Mouse (Mus musculus) forebrain, embryonic 13.5 days (tissue): ENCODE data around the gene Hexim2. TPM values are rescaled to one million over a fixed set of nuclear protein-coding genes. Genes with fewer than 3 reads are reported as not detected.

Experiments
- ATAC-seq: fragments of 200-750 bp; cut with Nextera tagmentation; 2 replicates; pipeline ENCODE4 v1.8.0; 2017
- H3K27ac ChIP-seq: fragments of 300-500 bp; sonication (generic); 2 replicates; pipeline ENCODE4 v1.5.1; 2015; ENCODE audit warnings: inconsistent platforms, mild to moderate bottlenecking, moderate library complexity
- H3K27me3 ChIP-seq: fragments of 300-500 bp; sonication (generic); 2 replicates; pipeline ENCODE4 v1.6.1; 2015; ENCODE audit warnings: mild to moderate bottlenecking, inconsistent platforms
- H3K36me3 ChIP-seq: fragments of 300-500 bp; sonication (generic); 2 replicates; pipeline ENCODE4 v1.6.1; 2015; ENCODE audit warnings: mild to moderate bottlenecking, inconsistent platforms; ENCODE audit not compliant: poor library complexity, severe bottlenecking
- H3K4me1 ChIP-seq: fragments of 300-500 bp; sonication (generic); 2 replicates; pipeline ENCODE4 v1.6.1; 2015; ENCODE audit warnings: inconsistent platforms
- H3K4me2 ChIP-seq: fragments of 300-500 bp; sonication (generic); 2 replicates; pipeline ENCODE4 v1.6.1; 2015; ENCODE audit warnings: inconsistent platforms, mild to moderate bottlenecking, moderate library complexity
- H3K4me3 ChIP-seq: fragments of 300-500 bp; sonication (generic); 2 replicates; pipeline ENCODE4 v1.5.1; 2015; ENCODE audit warnings: mild to moderate bottlenecking, inconsistent platforms
- H3K9ac ChIP-seq: fragments of 300-500 bp; sonication (generic); 2 replicates; pipeline ENCODE4 v1.6.1; 2015; ENCODE audit warnings: mild to moderate bottlenecking, inconsistent platforms
- H3K9me3 ChIP-seq: fragments of 300-500 bp; sonication (generic); replicated peaks from 2 replicates; pipeline ENCODE4 v1.6.1; 2016; ENCODE audit warnings: inconsistent platforms
- WGBS: fragments of 180-500 bp; shearing (Covaris S2); methylation state at CpG from one replicate; pipeline ENCODE4 v1.1.7; 2015; 5-methylcytosine and 5-hydroxymethylcytosine counted together
- polyA plus RNA-seq: library from polyadenylated mRNA; unstranded; fragments of >200 nt; fragmentation: Nextera tagmentation; extraction: Ambion mirVana; gene quantifications from 2 replicates; pipeline ENCODE4 v1.2.1, GENCODE M21; 2015

The Hexim2 gene
- polyA plus RNA-seq, 1 experiment from 2014 or later, result 13.4 TPM

- Histone ChIP-seq H3K27me3 (no peaks in the 10 kb centered on the region), H3K27ac (no peak overlapping the region), H3K4me1 (peaks cover 8% of the 10 kb centered on the region; the same call in 1 of the 2 replicates), H3K9me3 (no peaks in the 10 kb centered on the region), H3K36me3 (no peaks in the 10 kb centered on the region), H3K4me2 (peak overlapping the region; percentile 51), H3K9ac (no peak overlapping the region; the same call in 1 of the 2 replicates), H3K4me3 (peak overlapping the region; percentile 24)
- 2% methylated on average over 25 of the region's 25 CpGs for WGBS
- ATAC-seq, result peak; percentile 83
Observed at GRCm38 (mm10) chr11:103158621-103159478, 26.6 kb downstream of the Hexim2 start.

GRCm38 (mm10) chr11:103160738-103161137, 28.5 kb downstream of the Hexim2 start:
- Histone ChIP-seq H3K9me3 (no peaks in the 10 kb centered on the region), H3K4me1 (peaks cover 8% of the 10 kb centered on the region; the same call in 1 of the 2 replicates), H3K4me3 (no peak overlapping the region), H3K9ac (no peak overlapping the region), H3K27me3 (no peaks in the 10 kb centered on the region), H3K36me3 (no peaks in the 10 kb centered on the region), H3K4me2 (no peak overlapping the region), H3K27ac (no peak overlapping the region)
- 92% methylated on average over 11 of the region's 11 CpGs for WGBS
- ATAC-seq, result no peak

GRCm38 (mm10) chr11:103161449-103161848, 29.2 kb downstream of the Hexim2 start:
- H3K27ac ChIP-seq, result no peak overlapping the region
- no peak overlapping the region for H3K9ac ChIP-seq
- 73% methylated on average over 7 of the region's 7 CpGs for WGBS
- no peak overlapping the region for H3K4me3 ChIP-seq
- no peak for ATAC-seq
- H3K36me3 ChIP-seq, result no peaks in the 10 kb centered on the region
- H3K4me2 ChIP-seq, result no peak overlapping the region
- no peaks in the 10 kb centered on the region; the same call in 1 of the 2 replicates for H3K27me3 ChIP-seq
- no peaks in the 10 kb centered on the region for H3K9me3 ChIP-seq
- peaks cover 8% of the 10 kb centered on the region; the same call in 1 of the 2 replicates for H3K4me1 ChIP-seq

- ATAC-seq, result no peak
- Histone ChIP-seq H3K27ac (no peak overlapping the region), H3K27me3 (no peaks in the 10 kb centered on the region; the same call in 1 of the 2 replicates), H3K4me1 (peaks cover 8% of the 10 kb centered on the region; the same call in 1 of the 2 replicates), H3K36me3 (no peaks in the 10 kb centered on the region), H3K4me2 (no peak overlapping the region), H3K9me3 (no peaks in the 10 kb centered on the region), H3K9ac (no peak overlapping the region), H3K4me3 (no peak overlapping the region)
- 87% methylated on average over 5 of the region's 5 CpGs for WGBS
Observed at GRCm38 (mm10) chr11:103162132-103162531, 29.9 kb downstream of the Hexim2 start.

- no peak overlapping the region for H3K4me3 ChIP-seq
- no peaks in the 10 kb centered on the region for H3K36me3 ChIP-seq
- H3K4me1 ChIP-seq, result no peaks in the 10 kb centered on the region
- 36% methylated on average over 10 of the region's 10 CpGs for WGBS
- no peak for ATAC-seq
- H3K27me3 ChIP-seq, result peaks cover 13% of the 10 kb centered on the region
- no peaks in the 10 kb centered on the region for H3K9me3 ChIP-seq
- H3K4me2 ChIP-seq, result no peak overlapping the region
- H3K9ac ChIP-seq, result no peak overlapping the region
- H3K27ac ChIP-seq, result no peak overlapping the region
Observed at GRCm38 (mm10) chr11:103164391-103164790, 32.2 kb downstream of the Hexim2 start.

- Histone ChIP-seq H3K9me3 (no peaks in the 10 kb centered on the region), H3K4me1 (peaks cover 13% of the 10 kb centered on the region), H3K36me3 (no peaks in the 10 kb centered on the region), H3K4me3 (no peak overlapping the region), H3K27ac (no peak overlapping the region), H3K27me3 (peaks cover 55% of the 10 kb centered on the region), H3K9ac (no peak overlapping the region), H3K4me2 (no peak overlapping the region)
- no peak for ATAC-seq
- 29% methylated on average over 9 of the region's 9 CpGs for WGBS
Observed at GRCm38 (mm10) chr11:103168690-103169390, 36.6 kb downstream of the Hexim2 start.

GRCm38 (mm10) chr11:103169664-103170063, 37.4 kb downstream of the Hexim2 start:
- no peaks in the 10 kb centered on the region for H3K9me3 ChIP-seq
- WGBS, result 81% methylated on average over 5 of the region's 5 CpGs
- peaks cover 58% of the 10 kb centered on the region for H3K27me3 ChIP-seq

GRCm38 (mm10) chr11:103170111-103170493, 37.9 kb downstream of the Hexim2 start:
- Histone ChIP-seq H3K27me3 (peaks cover 58% of the 10 kb centered on the region), H3K9ac (no peak overlapping the region), H3K9me3 (no peaks in the 10 kb centered on the region), H3K4me1 (peaks cover 13% of the 10 kb centered on the region), H3K27ac (no peak overlapping the region), H3K4me3 (peak overlapping the region; percentile 62), H3K36me3 (no peaks in the 10 kb centered on the region), H3K4me2 (peak overlapping the region; percentile 90)
- WGBS, result 53% methylated on average over 3 of the region's 3 CpGs
- ATAC-seq, result no peak

More at GRCm38 (mm10) chr11:103169664-103170063, 37.4 kb downstream of the Hexim2 start:
- no peak for ATAC-seq
- peaks cover 13% of the 10 kb centered on the region for H3K4me1 ChIP-seq
- peak overlapping the region; percentile 90; the same call in 1 of the 2 replicates for H3K4me2 ChIP-seq
- no peak overlapping the region for H3K4me3 ChIP-seq
- H3K27ac ChIP-seq, result no peak overlapping the region
- no peaks in the 10 kb centered on the region for H3K36me3 ChIP-seq
- H3K9ac ChIP-seq, result no peak overlapping the region

- Histone ChIP-seq H3K9me3 (no peaks in the 10 kb centered on the region), H3K36me3 (no peaks in the 10 kb centered on the region), H3K4me3 (peak within 1 kb of the TSS; percentile 62), H3K4me1 (peaks cover 13% of the 10 kb centered on the region), H3K9ac (peak within 1 kb of the TSS; percentile 72), H3K27ac (no peak within 1 kb of the TSS), H3K4me2 (peak within 1 kb of the TSS; percentile 90), H3K27me3 (peaks cover 58% of the 10 kb centered on the region)
- ATAC-seq, result peak; percentile 80
- WGBS, result under 1% methylated on average over 55 of the region's 84 CpGs
Observed at GRCm38 (mm10) chr11:103170494-103171285, 38.5 kb downstream of the Hexim2 start, which contains the start of gene Fmnl1. Gene Fmnl1 (plus strand): TSS chr11:103171107.

GRCm38 (mm10) chr11:103171286-103171620, 39.0 kb downstream of the Hexim2 start:
- no peaks in the 10 kb centered on the region for H3K36me3 ChIP-seq
- ATAC-seq, result peak; percentile 17; the same call in 1 of the 2 replicates
- H3K27ac ChIP-seq, result no peak overlapping the region
- peaks cover 58% of the 10 kb centered on the region for H3K27me3 ChIP-seq
- no peaks in the 10 kb centered on the region for H3K9me3 ChIP-seq
- H3K9ac ChIP-seq, result peak overlapping the region; percentile 72
- H3K4me3 ChIP-seq, result peak overlapping the region; percentile 62
- H3K4me1 ChIP-seq, result peaks cover 13% of the 10 kb centered on the region
- under 1% methylated on average over 23 of the region's 23 CpGs for whole genome bisulfite sequencing
- peak overlapping the region; percentile 90 for H3K4me2 ChIP-seq

- WGBS, result 47% methylated on average over 9 of the region's 9 CpGs
- Histone ChIP-seq H3K4me3 (peak overlapping the region; percentile 62), H3K4me2 (peak overlapping the region; percentile 90), H3K27ac (no peak overlapping the region), H3K9me3 (no peaks in the 10 kb centered on the region), H3K9ac (no peak overlapping the region), H3K4me1 (peaks cover 13% of the 10 kb centered on the region), H3K27me3 (peaks cover 58% of the 10 kb centered on the region), H3K36me3 (no peaks in the 10 kb centered on the region)
- no peak for ATAC-seq
Observed at GRCm38 (mm10) chr11:103171703-103172391, 39.6 kb downstream of the Hexim2 start.
